Mouse (Mus musculus) forebrain, embryonic 10.5 days (tissue): ENCODE measurements around the gene Epb41l3. TPM values are rescaled to one million over a fixed set of nuclear protein-coding genes. Genes with fewer than 3 reads are reported as not detected.

Experiments
- DNase-seq: peaks from one replicate; pipeline ENCODE4 v3.0.0-alpha.2; 2017; ENCODE audit warnings: low spot score; ENCODE audit errors: extremely low spot score
- H3K27ac ChIP-seq: fragments of 300-500 bp; sonication (generic); 2 replicates; pipeline ENCODE4 v1.5.1; 2016; ENCODE audit warnings: mild to moderate bottlenecking
- H3K27me3 ChIP-seq: fragments of 300-500 bp; sonication (generic); 2 replicates; pipeline ENCODE4 v1.6.1; 2016; ENCODE audit warnings: mild to moderate bottlenecking; ENCODE audit not compliant: poor library complexity, severe bottlenecking
- H3K36me3 ChIP-seq: fragments of 300-500 bp; sonication (generic); replicated peaks from 2 replicates; pipeline ENCODE4 v1.6.1; 2016; ENCODE audit warnings: mild to moderate bottlenecking, moderate library complexity
- H3K4me1 ChIP-seq: fragments of 300-500 bp; sonication (generic); 2 replicates; pipeline ENCODE4 v1.6.1; 2016
- H3K4me3 ChIP-seq: fragments of 300-500 bp; sonication (generic); 2 replicates; pipeline ENCODE4 v1.5.1; 2016; ENCODE audit warnings: mild to moderate bottlenecking, moderate library complexity
- H3K9me3 ChIP-seq: fragments of 300-500 bp; sonication (generic); 2 replicates; pipeline ENCODE4 v1.6.1; 2016; ENCODE audit warnings: mild to moderate bottlenecking, moderate library complexity
- WGBS: fragments of 180-500 bp; shearing (Covaris S2); methylation state at CpG from one replicate; pipeline ENCODE4 v1.1.7; 2016; 5-methylcytosine and 5-hydroxymethylcytosine counted together
- polyA plus RNA-seq: library from polyadenylated mRNA; unstranded; fragments of >200 nt; fragmentation: Nextera tagmentation; extraction: Ambion mirVana; gene quantifications from 2 replicates; pipeline ENCODE4 v1.2.1, GENCODE M21; 2016

Gene Epb41l3
- polyA plus RNA-seq, 1 experiment from 2014 or later = 49.1 TPM

GRCm38 (mm10) chr17:69076747-69077543, 1.5 kb downstream of the Epb41l3 start:
- Histone ChIP-seq H3K9me3 (no peaks in the 10 kb centered on the region; the same call in 1 of the 2 replicates), H3K27me3 (peaks cover 67% of the 10 kb centered on the region), H3K27ac (no peak overlapping the region), H3K4me1 (peaks cover 27% of the 10 kb centered on the region), H3K4me3 (peak overlapping the region; percentile 68), H3K36me3 (no peaks in the 10 kb centered on the region)
- 3% methylated on average over 25 of the region's 25 CpGs for WGBS
- peak; percentile 29 for DNase-seq

- H3K9me3 ChIP-seq = no peaks in the 10 kb centered on the region; the same call in 1 of the 2 replicates
- H3K4me1 ChIP-seq = peaks cover 30% of the 10 kb centered on the region
- 8% methylated on average over 11 of the region's 11 CpGs for WGBS
- H3K36me3 ChIP-seq = no peaks in the 10 kb centered on the region
- peak overlapping the region; percentile 68 for H3K4me3 ChIP-seq
- no peak overlapping the region for H3K27ac ChIP-seq
- peaks cover 67% of the 10 kb centered on the region for H3K27me3 ChIP-seq
- peak; percentile 16 for DNase-seq
These were observed 2.0 kb downstream of the Epb41l3 start for GRCm38 (mm10) chr17:69077544-69077920.

GRCm38 (mm10) chr17:69082316-69082715, 6.8 kb downstream of the Epb41l3 start:
- no peak overlapping the region for H3K27ac ChIP-seq
- WGBS = 93% methylated on average over 7 of the region's 7 CpGs

GRCm38 (mm10) chr17:69091618-69092017, 16.1 kb downstream of the Epb41l3 start:
- Histone ChIP-seq H3K4me3 (no peak overlapping the region), H3K27ac (no peak overlapping the region), H3K4me1 (peaks cover 9% of the 10 kb centered on the region; the same call in 1 of the 2 replicates), H3K27me3 (no peaks in the 10 kb centered on the region), H3K9me3 (no peaks in the 10 kb centered on the region), H3K36me3 (no peaks in the 10 kb centered on the region)
- DNase-seq = no peak
- WGBS = 90% methylated on average over 3 of the region's 3 CpGs

More at GRCm38 (mm10) chr17:69082316-69082715, 6.8 kb downstream of the Epb41l3 start:
- no peaks in the 10 kb centered on the region for H3K36me3 ChIP-seq
- peaks cover 8% of the 10 kb centered on the region for H3K4me1 ChIP-seq
- no peak overlapping the region for H3K4me3 ChIP-seq
- DNase-seq = no peak
- H3K27me3 ChIP-seq = peaks cover 25% of the 10 kb centered on the region
- no peaks in the 10 kb centered on the region; the same call in 1 of the 2 replicates for H3K9me3 ChIP-seq

GRCm38 (mm10) chr17:69097068-69097467, 21.6 kb downstream of the Epb41l3 start:
- WGBS = 90% methylated on average over 4 of the region's 4 CpGs
- H3K4me1 ChIP-seq = peaks cover 9% of the 10 kb centered on the region; the same call in 1 of the 2 replicates
- H3K27ac ChIP-seq = no peak overlapping the region
- no peaks in the 10 kb centered on the region for H3K9me3 ChIP-seq
- no peaks in the 10 kb centered on the region for H3K27me3 ChIP-seq
- no peaks in the 10 kb centered on the region for H3K36me3 ChIP-seq
- H3K4me3 ChIP-seq = no peak overlapping the region
- no peak for DNase-seq

- no peaks in the 10 kb centered on the region for H3K36me3 ChIP-seq
- peaks cover 9% of the 10 kb centered on the region; the same call in 1 of the 2 replicates for H3K4me1 ChIP-seq
- H3K27ac ChIP-seq = no peak overlapping the region
- no peak for DNase-seq
- no peaks in the 10 kb centered on the region for H3K27me3 ChIP-seq
- 81% methylated on average over 7 of the region's 7 CpGs for WGBS
- no peaks in the 10 kb centered on the region for H3K9me3 ChIP-seq
- H3K4me3 ChIP-seq = no peak overlapping the region
These were observed 22.5 kb downstream of the Epb41l3 start for GRCm38 (mm10) chr17:69097955-69098354.

- H3K4me3 ChIP-seq = no peak overlapping the region
- DNase-seq = no peak
- H3K27ac ChIP-seq = no peak overlapping the region
- 78% methylated on average over 8 of the region's 8 CpGs for WGBS
- no peaks in the 10 kb centered on the region for H3K36me3 ChIP-seq
- H3K27me3 ChIP-seq = no peaks in the 10 kb centered on the region
- H3K9me3 ChIP-seq = no peaks in the 10 kb centered on the region
- H3K4me1 ChIP-seq = no peaks in the 10 kb centered on the region; the same call in 1 of the 2 replicates
These were observed 27.8 kb downstream of the Epb41l3 start for GRCm38 (mm10) chr17:69103326-69103725.

- DNase-seq = no peak
- Histone ChIP-seq H3K27ac (no peak overlapping the region), H3K36me3 (no peaks in the 10 kb centered on the region), H3K4me1 (no peaks in the 10 kb centered on the region), H3K27me3 (no peaks in the 10 kb centered on the region), H3K9me3 (no peaks in the 10 kb centered on the region), H3K4me3 (no peak overlapping the region)
- 68% methylated on average over 14 of the region's 14 CpGs for WGBS
These were observed 29.7 kb downstream of the Epb41l3 start for GRCm38 (mm10) chr17:69105035-69105798.

GRCm38 (mm10) chr17:69105799-69106401, 30.4 kb downstream of the Epb41l3 start:
- DNase-seq = no peak
- H3K27me3 ChIP-seq = no peaks in the 10 kb centered on the region
- no peaks in the 10 kb centered on the region for H3K9me3 ChIP-seq
- no peak overlapping the region for H3K27ac ChIP-seq
- 46% methylated on average over 5 of the region's 5 CpGs for WGBS
- no peaks in the 10 kb centered on the region for H3K4me1 ChIP-seq
- H3K4me3 ChIP-seq = no peak overlapping the region
- H3K36me3 ChIP-seq = no peaks in the 10 kb centered on the region

- Histone ChIP-seq H3K9me3 (no peaks in the 10 kb centered on the region), H3K27me3 (no peaks in the 10 kb centered on the region), H3K36me3 (no peaks in the 10 kb centered on the region), H3K4me1 (no peaks in the 10 kb centered on the region), H3K27ac (no peak overlapping the region), H3K4me3 (no peak overlapping the region)
- 67% methylated on average over 6 of the region's 6 CpGs for WGBS
- DNase-seq = no peak
These were observed 33.7 kb downstream of the Epb41l3 start for GRCm38 (mm10) chr17:69109216-69109615.

GRCm38 (mm10) chr17:69112232-69112631, 36.7 kb downstream of the Epb41l3 start:
- Histone ChIP-seq H3K9me3 (no peaks in the 10 kb centered on the region), H3K4me1 (no peaks in the 10 kb centered on the region), H3K36me3 (no peaks in the 10 kb centered on the region), H3K27me3 (no peaks in the 10 kb centered on the region), H3K27ac (no peak overlapping the region), H3K4me3 (no peak overlapping the region)
- no peak for DNase-seq
- WGBS = 86% methylated on average over 2 of the region's 2 CpGs

GRCm38 (mm10) chr17:69119183-69119582, 43.7 kb downstream of the Epb41l3 start:
- Histone ChIP-seq H3K9me3 (no peaks in the 10 kb centered on the region), H3K4me1 (peaks cover 32% of the 10 kb centered on the region), H3K27ac (no peak overlapping the region), H3K36me3 (no peaks in the 10 kb centered on the region), H3K4me3 (no peak overlapping the region), H3K27me3 (peaks cover 28% of the 10 kb centered on the region)
- no peak for DNase-seq
- 94% methylated on average over 8 of the region's 8 CpGs for WGBS
